Mouse (Mus musculus) spleen, embryonic (tissue): ENCODE results near the gene Zfp36l2.

Experiments used
- CTCF ChIA-PET: fragments of 350-600 bp; sonication (Branson Sonifier 250); formaldehyde crosslinking; loops from one replicate; lab custom pipeline; 2022; lab: Charles Lee

Zfp36l2 gene

DNA sequence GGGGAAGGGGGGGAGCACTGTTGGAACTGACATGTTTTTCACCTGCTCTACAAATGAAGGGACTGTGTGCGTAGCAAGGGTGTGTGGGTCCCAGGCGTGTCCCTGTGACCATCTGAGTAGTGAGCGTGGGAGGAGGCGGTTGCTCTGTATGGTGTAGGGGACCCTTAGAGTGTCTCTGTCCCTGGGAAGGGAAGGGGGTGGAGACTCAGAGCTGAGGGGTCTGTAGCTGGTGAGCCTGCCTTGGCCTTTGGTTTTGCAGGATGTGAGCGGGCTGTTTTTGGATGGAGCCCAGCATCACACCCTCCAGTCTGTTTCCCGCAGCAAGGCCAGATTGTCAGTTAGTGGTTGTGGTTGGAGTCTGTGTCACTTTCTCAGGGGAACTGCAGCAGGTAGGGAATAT, 46.1 kb downstream of the Zfp36l2 start:
- CTCF ChIA-PET: interaction anchor here (0.5 to 0.7 kb wide), 3 partner anchors 18 to 146 kb away, joined by 4 to 15 read pairs (median 4); no protein-coding TSS in a partner anchor

DNA sequence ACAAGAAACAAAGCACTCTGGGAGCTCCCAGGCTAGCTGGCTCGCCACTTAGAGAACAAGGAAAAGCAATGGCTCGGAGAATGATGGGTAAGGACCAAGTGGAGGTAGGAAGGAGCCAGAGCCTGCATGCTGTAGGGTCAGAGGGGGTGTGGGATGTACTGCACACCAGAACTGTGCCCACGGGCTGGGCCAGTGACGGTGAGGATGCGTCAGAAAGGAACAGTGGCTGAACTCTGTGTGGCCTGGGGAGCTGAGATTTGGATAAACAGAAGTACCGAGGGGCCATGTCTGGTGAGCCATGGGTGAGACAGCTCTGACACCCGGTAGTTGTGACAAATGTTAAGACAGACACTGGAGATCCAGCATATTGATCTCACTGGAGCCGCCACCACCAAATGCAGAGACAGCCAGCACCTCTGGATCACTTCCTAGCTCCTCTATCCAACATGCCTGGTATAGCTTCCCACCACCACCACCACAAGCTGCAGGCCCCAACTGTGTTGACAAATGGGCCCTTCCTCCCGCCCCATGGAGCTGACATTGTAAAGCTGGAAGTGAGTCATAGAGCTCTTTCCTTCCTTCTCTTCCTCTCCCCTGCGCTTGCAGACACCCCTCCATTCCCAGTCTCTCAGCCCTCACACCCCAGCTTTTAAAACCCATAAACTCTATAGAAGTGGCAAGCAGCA, 46.8 kb downstream of the Zfp36l2 start:
- CTCF ChIA-PET: interaction anchor here (0.5 to 0.7 kb wide), 3 partner anchors 19 to 145 kb away, joined by 4 to 15 read pairs (median 4); no protein-coding TSS in a partner anchor

DNA sequence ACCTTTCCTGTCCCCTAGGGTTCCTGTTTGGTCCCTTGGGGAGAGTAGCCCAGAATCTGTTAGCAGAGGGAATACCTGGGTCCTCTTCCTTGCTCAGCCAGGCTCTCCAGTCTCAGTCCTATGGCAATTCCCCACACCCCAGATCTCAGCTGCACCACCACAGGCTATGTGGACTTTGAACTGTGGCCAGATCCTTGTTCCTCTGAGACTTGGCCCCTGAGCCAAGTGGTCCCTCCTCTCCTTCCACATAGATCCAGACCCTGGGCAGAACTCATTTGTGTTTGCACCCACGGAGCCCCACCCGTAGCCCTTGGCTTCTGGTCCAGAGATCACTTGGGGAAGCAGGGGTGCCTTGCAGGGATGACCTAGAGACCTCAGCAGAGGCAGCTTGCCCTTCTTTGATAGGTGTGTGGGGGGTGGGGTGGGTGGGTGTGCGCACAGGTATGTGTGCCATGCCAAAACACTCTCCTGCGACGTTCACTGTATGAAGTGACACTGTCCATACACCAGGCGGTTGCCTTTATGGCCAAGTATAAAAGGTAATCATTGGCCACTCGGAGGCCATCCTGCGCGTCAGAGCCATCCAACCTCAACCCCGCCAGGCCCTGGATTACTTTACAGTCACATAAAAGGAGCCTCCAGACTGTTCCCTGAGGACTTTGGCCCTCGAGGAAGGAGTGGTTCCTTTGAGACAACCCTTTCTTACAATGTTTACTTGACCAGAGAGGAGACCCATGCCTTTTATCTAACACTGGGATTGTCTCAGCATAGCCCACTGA, 50.2 kb downstream of the Zfp36l2 start:
- CTCF ChIA-PET: no interaction called here

DNA sequence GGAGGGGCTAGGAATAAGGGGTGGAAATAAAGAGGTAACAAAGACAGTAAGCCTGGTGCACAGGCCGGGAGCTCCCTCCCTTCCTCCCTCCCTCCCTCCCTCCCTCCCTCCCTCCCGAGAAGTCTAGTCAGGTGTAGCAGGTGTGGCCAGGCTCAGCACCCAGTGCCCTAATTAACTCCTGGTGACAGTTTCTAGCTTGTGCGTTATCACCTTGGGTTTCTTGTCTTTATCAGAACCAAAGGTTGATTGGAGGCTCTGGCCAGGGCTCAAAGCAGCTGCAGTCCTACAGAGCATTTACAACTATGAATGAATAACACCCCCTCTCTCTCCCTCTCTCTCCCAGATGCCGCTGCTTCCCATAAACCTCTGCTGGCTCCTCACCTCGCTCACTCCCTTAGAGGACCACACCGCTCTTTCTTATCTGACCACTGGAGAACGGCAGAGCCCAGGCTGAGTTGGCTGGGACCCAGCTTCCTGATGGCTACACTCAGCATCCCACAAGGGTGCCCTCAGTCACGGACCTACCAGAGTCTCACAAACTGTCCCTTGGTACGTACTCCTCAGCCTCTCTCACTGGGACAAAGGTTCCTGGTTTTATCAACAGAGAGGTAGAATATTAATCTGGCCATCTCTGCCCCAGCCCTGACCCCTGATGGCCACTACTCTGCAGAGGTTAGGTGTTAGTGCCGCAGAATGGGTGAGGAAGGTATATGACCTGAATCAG, 50.9 kb downstream of the Zfp36l2 start:
- CTCF ChIA-PET: interaction anchor here (0.6 to 0.9 kb wide), 2 partner anchors 14 to 327 kb away, joined by 4 to 5 read pairs; no protein-coding TSS in a partner anchor

DNA sequence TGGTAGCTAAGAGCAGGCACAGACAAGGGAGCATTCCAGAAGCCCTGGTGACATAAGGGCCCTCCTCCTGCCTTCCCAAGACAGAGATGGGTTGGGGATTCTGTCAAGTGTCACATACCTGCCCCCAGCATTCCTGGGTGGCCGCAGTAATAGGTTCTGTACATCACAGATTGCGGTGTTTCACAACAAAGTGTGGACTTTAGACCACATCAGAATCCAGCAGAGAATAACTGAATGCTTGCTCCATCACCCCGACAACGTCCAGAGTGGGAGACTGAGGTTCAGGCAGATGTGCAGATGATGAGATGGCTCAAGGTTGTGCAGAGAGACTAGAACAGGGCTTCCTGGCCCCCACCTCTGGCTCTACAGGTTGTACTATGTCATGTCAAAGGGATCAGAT, 51.5 kb downstream of the Zfp36l2 start:
- CTCF ChIA-PET: interaction anchor here (0.5 to 0.9 kb wide), 3 partner anchors 15 to 327 kb away, joined by 4 to 16 read pairs (median 5); no protein-coding TSS in a partner anchor

DNA sequence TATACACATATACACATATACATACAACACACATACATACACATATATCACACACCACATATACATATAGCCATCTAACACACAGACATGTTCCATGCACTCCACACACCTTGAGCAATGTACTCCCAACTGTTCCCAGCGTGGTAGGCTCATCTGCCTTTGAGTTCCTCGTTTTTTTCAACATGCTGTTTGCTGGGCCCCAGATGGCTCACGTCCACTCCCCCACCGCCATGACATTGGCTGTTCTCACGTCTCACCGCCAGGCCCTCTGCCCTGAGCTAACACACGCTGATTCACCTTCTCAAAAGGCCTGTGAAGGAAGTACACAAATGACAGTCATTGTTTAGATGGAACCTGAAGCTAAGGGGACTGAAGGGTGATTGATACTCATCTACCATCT, 52.5 kb downstream of the Zfp36l2 start:
- CTCF ChIA-PET: no interaction called here
